10 mouse cellular contexts compared by ENCODE assay signal in genomic region chr6:113691084-113691462, GRCm38 (mm10). TPM values are rescaled to one million over a fixed set of nuclear protein-coding genes. Genes with fewer than 3 reads are reported as not detected.
DNase-seq lines count a peak whose midpoint lies in the region; ATAC-seq and TF ChIP-seq lines count a peak whose summit lies in the region.
"Had no signal": no experiment of that assay in that cellular context is flagged by ENCODE, and none has a peak within 500 bp of the region (broad histone marks: within the 10 kb centered on the region; RNA-seq: fewer than 3 reads in every experiment).

No protein-coding gene starts in this region.

- no peak overlapping the region for H3K4me3 ChIP-seq in heart, adult 2 months
- no peak overlapping the region for H3K4me3 ChIP-seq in neural tube, embryonic 11.5 days (ENCODE audit: low read depth, low read length)
- H3K4me3 ChIP-seq in liver, embryonic 12.5 days: peak overlapping the region; percentile 63

- no peaks in the 10 kb centered on the region for H3K79me2 ChIP-seq in heart, adult 2 months (replicated peaks; ENCODE audit: control insufficient read depth, insufficient read depth, low read length)

- H3K4me2 ChIP-seq in neural tube, embryonic 11.5 days (ENCODE audit: low read depth): peak overlapping the region; percentile 39
- peak overlapping the region; percentile 79 for H3K4me2 ChIP-seq in liver, embryonic 12.5 days

- TF ChIP-seq POLR2A in heart, adult 2 months (IDR thresholded peaks at IDR 0.05; ENCODE audit: insufficient read depth, low read depth, low read length): no peak

- no peak overlapping the region for H3K9ac ChIP-seq in heart, adult 2 months (ENCODE audit: low read depth, low read length)
- peak overlapping the region; percentile 18 for H3K9ac ChIP-seq in neural tube, embryonic 11.5 days (ENCODE audit: low read length)
- H3K9ac ChIP-seq in liver, embryonic 12.5 days: peak overlapping the region; percentile 80

- WGBS in heart, adult 2 months: 80% methylated on average over 4 of the region's 4 CpGs
- 80% methylated on average over 4 of the region's 4 CpGs for WGBS in neural tube, embryonic 11.5 days
- 36% methylated on average over 4 of the region's 4 CpGs for WGBS in liver, embryonic 12.5 days (ENCODE audit: insufficient replicate concordance)

- no peak for ATAC-seq in neural tube, embryonic 11.5 days (ENCODE audit: insufficient read depth, low FRiP score, low TSS enrichment)
- no peak for ATAC-seq in liver, embryonic 12.5 days

- peaks cover 12% of the 10 kb centered on the region for H3K4me1 ChIP-seq in heart, adult 2 months (ENCODE audit: control insufficient read depth, insufficient read depth, low read length)
- H3K4me1 ChIP-seq in neural tube, embryonic 11.5 days (ENCODE audit: control insufficient read depth, insufficient read depth, low read length): peaks cover 16% of the 10 kb centered on the region
- peaks cover 88% of the 10 kb centered on the region for H3K4me1 ChIP-seq in liver, embryonic 12.5 days

- no peak for TF ChIP-seq EP300 in heart, adult 2 months (IDR thresholded peaks at IDR 0.05; ENCODE audit: insufficient read depth, low read depth, low read length)

- no peaks in the 10 kb centered on the region for H3K9me3 ChIP-seq in neural tube, embryonic 11.5 days (ENCODE audit: control insufficient read depth, low read length)
- no peaks in the 10 kb centered on the region for H3K9me3 ChIP-seq in liver, embryonic 12.5 days (replicated peaks)

- peaks cover 3% of the 10 kb centered on the region for H3K36me3 ChIP-seq in heart, adult 2 months (ENCODE audit: control insufficient read depth, insufficient read depth, low read length)
- no peaks in the 10 kb centered on the region for H3K36me3 ChIP-seq in neural tube, embryonic 11.5 days (ENCODE audit: control insufficient read depth, insufficient read depth, low read length)
- peaks cover 33% of the 10 kb centered on the region for H3K36me3 ChIP-seq in liver, embryonic 12.5 days

- H3K27me3 ChIP-seq in heart, adult 2 months (ENCODE audit: control insufficient read depth, insufficient read depth, low read length): no peaks in the 10 kb centered on the region
- H3K27me3 ChIP-seq in neural tube, embryonic 11.5 days (ENCODE audit: control insufficient read depth, insufficient read depth, low read length): no peaks in the 10 kb centered on the region
- no peaks in the 10 kb centered on the region for H3K27me3 ChIP-seq in liver, embryonic 12.5 days (replicated peaks)

- DNase-seq in heart, adult 2 months: no peak
- no peak for DNase-seq in heart, postnatal 25 days (ENCODE audit: low spot score)
- DNase-seq in neural tube, embryonic 11.5 days (ENCODE audit: low spot score): no peak
- DNase-seq in neural tube, embryonic 10.5 days (ENCODE audit: extremely low spot score, low spot score): no peak
- peak; percentile 49 for DNase-seq in yolk sac, embryonic 10.5 days (ENCODE audit: low spot score)
- no peak for DNase-seq in cerebellum, adult 9-11 months
- DNase-seq in thymus, postnatal 25 days: no peak
- DNase-seq: right cerebral cortex, postnatal 14 days had no signal

- intact Hi-C loops in heart, adult 2 months (cut with DNase I): no loop called here
- intact Hi-C loops in heart, postnatal 25 days (cut with DNase I): loop anchor here (10.0 kb wide), 1 partner anchor 206 kb away; the partner anchor contains the start of gene Creld1

- TF ChIP-seq CTCF in heart, adult 2 months (IDR thresholded peaks at IDR 0.05): no peak

- peak overlapping the region; percentile 43 for H3K27ac ChIP-seq in heart, adult 2 months
- H3K27ac ChIP-seq in neural tube, embryonic 11.5 days (ENCODE audit: low read depth, low read length): peak overlapping the region; percentile 86
- peak overlapping the region; percentile 97 for H3K27ac ChIP-seq in liver, embryonic 12.5 days

RNA-seq across cellular contexts. Expression of gene Tatdn2, which starts 5.8 kb away (rescaled TPM):
- total RNA-seq in heart, adult 2 months (2021): 10 to 100 TPM; 66.7 to 71.9 TPM
- 17.3 and 36.1 TPM in 2 replicates for polyA plus RNA-seq in heart, adult 2 months (2012; rRNA removed)
- total RNA-seq in heart, postnatal 25 days (2021): 10 to 100 TPM; 55.3 to 57.1 TPM
- polyA plus RNA-seq in neural tube, embryonic 11.5 days (2014; fragmentation: Nextera tagmentation; extraction: Ambion mirVana): 0.95 and 0.97 TPM in 2 replicates
- 1.3 TPM in 2 replicates for polyA plus RNA-seq in liver, embryonic 12.5 days (2016; fragmentation: Nextera tagmentation; extraction: Ambion mirVana)

RNA-seq across cellular contexts. Expression of gene Ghrl, which starts 28.6 kb away (rescaled TPM):
- total RNA-seq in heart, adult 2 months (2021): not detected
- polyA plus RNA-seq in heart, adult 2 months (2012; rRNA removed): 0.76 and 1.1 TPM in 2 replicates
- not detected for total RNA-seq in heart, postnatal 25 days (2021)
- 0.39 TPM in 1 of 2 replicates, not detected in the other for polyA plus RNA-seq in neural tube, embryonic 11.5 days (2014; fragmentation: Nextera tagmentation; extraction: Ambion mirVana)
- polyA plus RNA-seq in liver, embryonic 12.5 days (2016; fragmentation: Nextera tagmentation; extraction: Ambion mirVana): not detected in 2 replicates
- total RNA-seq: layer of hippocampus, adult 8-10 months had no signal

RNA-seq across cellular contexts. Expression of gene Sec13, which starts 49.5 kb away (rescaled TPM):
- total RNA-seq in heart, adult 2 months (2021): 10 to 100 TPM; 66.8 to 68.8 TPM
- 84.4 and 106 TPM in 2 replicates for polyA plus RNA-seq in heart, adult 2 months (2012; rRNA removed)
- 10 to 100 TPM; 68.0 to 75.5 TPM for total RNA-seq in heart, postnatal 25 days (2021)
- 302 and 309 TPM in 2 replicates for polyA plus RNA-seq in neural tube, embryonic 11.5 days (2014; fragmentation: Nextera tagmentation; extraction: Ambion mirVana)
- polyA plus RNA-seq in liver, embryonic 12.5 days (2016; fragmentation: Nextera tagmentation; extraction: Ambion mirVana): 155 and 159 TPM in 2 replicates

RNA-seq across cellular contexts. Expression of gene Irak2, which starts 52.8 kb away (rescaled TPM):
- total RNA-seq in heart, adult 2 months (2021): 10 to 100 TPM; 10.4 to 13.6 TPM
- 12.5 and 12.9 TPM in 2 replicates for polyA plus RNA-seq in heart, adult 2 months (2012; rRNA removed)
- 10 to 100 TPM in 1 of 2 experiments, 1 to 10 TPM in 1; 9.7 to 10.6 TPM for total RNA-seq in heart, postnatal 25 days (2021)
- 2.4 and 2.6 TPM in 2 replicates for polyA plus RNA-seq in neural tube, embryonic 11.5 days (2014; fragmentation: Nextera tagmentation; extraction: Ambion mirVana)
- 17.2 and 17.9 TPM in 2 replicates for polyA plus RNA-seq in liver, embryonic 12.5 days (2016; fragmentation: Nextera tagmentation; extraction: Ambion mirVana)

Comparison
In these comparisons a context has a peak if more than half of its experiments do, and no peak if none do; other contexts are left out.
1. H3K27ac ChIP-seq: peak in every context shown above with its lines; median percentile 97 in liver, embryonic 12.5 days; 86 in neural tube, embryonic 11.5 days; 43 in heart, adult 2 months.